Mouse (Mus musculus) cerebellum, adult 8-10 months (tissue): ENCODE data around the gene Txlng.
A peak's percentile ranks its signal among the peaks of the same experiment; 100 is the strongest.
"Not testable (repeated sequence)": the region's sequence is repeated elsewhere in the genome, so short reads cannot be mapped to it uniquely, and the experiment has no call there.

Experiments used
- DNase-seq: peaks from one replicate; pipeline ENCODE4 v3.0.0; 2022

Gene Txlng

GRCm38 (mm10) chrX:162829203-162829708 lies at the start of gene Txlng:
Gene Txlng (minus strand): TSS chrX:162829454.
- peak; percentile 92 for DNase-seq

- no peak for DNase-seq
Observed at GRCm38 (mm10) chrX:162878236-162878635, 49.0 kb upstream of the Txlng start.

- no peak for DNase-seq
Observed at GRCm38 (mm10) chrX:162873761-162874160, 44.5 kb upstream of the Txlng start.

GRCm38 (mm10) chrX:162871734-162872517 lies 42.7 kb upstream of the Txlng start:
- DNase-seq = peak; percentile 16

GRCm38 (mm10) chrX:162868294-162868965 lies 39.2 kb upstream of the Txlng start:
- DNase-seq = no peak

- DNase-seq = no peak
Observed at GRCm38 (mm10) chrX:162848682-162849081, 19.4 kb upstream of the Txlng start.

GRCm38 (mm10) chrX:162845531-162845930 lies 16.3 kb upstream of the Txlng start:
- no peak for DNase-seq

- DNase-seq = no peak
Observed at GRCm38 (mm10) chrX:162844447-162845100, 15.3 kb upstream of the Txlng start.

- no peak for DNase-seq
Observed at GRCm38 (mm10) chrX:162832101-162832500, 2.8 kb upstream of the Txlng start.

- no peak for DNase-seq
Observed at GRCm38 (mm10) chrX:162831542-162831941, 2.3 kb upstream of the Txlng start.

- DNase-seq = no peak
Observed at GRCm38 (mm10) chrX:162831036-162831435, 1.8 kb upstream of the Txlng start.

- not testable (repeated sequence) for DNase-seq
Observed at GRCm38 (mm10) chrX:162830313-162830712, 1.1 kb upstream of the Txlng start.

- DNase-seq = no peak
Observed at GRCm38 (mm10) chrX:162829741-162830140, 487 bp upstream of the Txlng start.

- DNase-seq = no peak
Observed at GRCm38 (mm10) chrX:162828783-162829182, 471 bp downstream of the Txlng start.

GRCm38 (mm10) chrX:162828016-162828415 lies 1.2 kb downstream of the Txlng start:
- no peak for DNase-seq

- DNase-seq = peak; percentile 42
Observed at GRCm38 (mm10) chrX:162800371-162800770, 28.9 kb downstream of the Txlng start.

GRCm38 (mm10) chrX:162791392-162791791 lies 37.9 kb downstream of the Txlng start:
- not testable (repeated sequence) for DNase-seq

GRCm38 (mm10) chrX:162788372-162788771 lies 40.9 kb downstream of the Txlng start:
- no peak for DNase-seq

- DNase-seq = no peak
Observed at GRCm38 (mm10) chrX:162770726-162771125, 58.5 kb downstream of the Txlng start.

GRCm38 (mm10) chrX:162761716-162762395 lies 67.4 kb downstream of the Txlng start:
- no peak for DNase-seq

- peak; percentile 24 for DNase-seq
Observed at GRCm38 (mm10) chrX:162760958-162761515, 68.2 kb downstream of the Txlng start.

GRCm38 (mm10) chrX:162760115-162760942 lies 68.9 kb downstream of the Txlng start, which contains the start of gene Rbbp7:
Gene Rbbp7 (plus strand): TSS chrX:162760402.
- DNase-seq = peak; percentile 86
